8 mouse cellular contexts compared by ENCODE assay signal in the genomic region with DNA sequence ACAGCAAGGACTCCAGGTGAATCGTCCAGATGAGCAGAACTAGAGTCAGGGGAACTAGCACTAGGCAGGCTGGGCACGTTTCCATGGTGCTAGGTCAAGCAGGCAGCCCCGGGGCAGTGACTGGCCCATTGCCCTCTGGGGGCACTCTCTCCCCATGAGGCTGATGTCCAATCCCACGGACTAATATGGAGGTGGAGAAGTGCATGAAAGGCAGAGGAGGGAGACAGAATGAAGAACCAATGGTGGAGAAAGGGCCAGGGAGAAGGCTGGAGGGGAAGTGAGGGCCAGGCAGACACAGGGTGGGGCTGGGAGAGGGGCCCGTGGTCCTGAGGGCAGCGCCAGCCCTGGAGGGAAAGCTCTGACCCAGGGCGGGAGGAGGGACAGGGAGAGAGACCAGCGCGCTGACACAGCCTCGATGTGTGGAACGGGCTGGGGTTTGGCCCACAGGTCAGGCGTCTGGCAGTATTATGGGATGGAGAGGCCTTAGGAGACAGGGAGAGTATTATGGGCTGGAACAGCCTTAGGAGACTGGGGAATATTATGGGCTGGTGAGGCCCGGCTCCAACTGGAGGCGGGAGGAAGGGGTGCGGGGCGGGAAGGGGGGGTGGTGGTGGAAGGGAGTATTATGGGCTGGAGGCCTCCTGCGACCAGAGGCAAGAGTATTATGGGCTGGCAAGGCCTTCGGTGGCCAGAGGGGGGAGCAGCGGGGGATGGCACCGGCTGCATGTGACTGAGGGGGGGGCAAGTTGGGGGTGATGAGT. TPM values are rescaled to one million over a fixed set of nuclear protein-coding genes. Genes with fewer than 3 reads are reported as not detected.
DNase-seq lines count a peak whose midpoint lies in the region; ATAC-seq and TF ChIP-seq lines count a peak whose summit lies in the region.

No protein-coding gene starts in this region.

- peak overlapping the region; percentile 94 for H3K27ac ChIP-seq in embryonic facial prominence, embryonic 10.5 days (replicated peaks)
- H3K27ac ChIP-seq in intestine, postnatal 0 days (ENCODE audit: low read depth, low read length): peak overlapping the region; percentile 83
- H3K27ac ChIP-seq in limb, embryonic 10.5 days: peak overlapping the region; percentile 91
- peak overlapping the region; percentile 81 for H3K27ac ChIP-seq in small intestine, adult 2 months (ENCODE audit: insufficient read depth, low read depth, low read length)

- H3K9me3 ChIP-seq in embryonic facial prominence, embryonic 10.5 days: no peaks in the 10 kb centered on the region
- no peaks in the 10 kb centered on the region for H3K9me3 ChIP-seq in intestine, postnatal 0 days (ENCODE audit: control insufficient read depth)
- H3K9me3 ChIP-seq in limb, embryonic 10.5 days (replicated peaks): no peaks in the 10 kb centered on the region

- H3K4me1 ChIP-seq in embryonic facial prominence, embryonic 10.5 days: peaks cover 38% of the 10 kb centered on the region
- peaks cover 15% of the 10 kb centered on the region; the same call in 1 of the 2 replicates for H3K4me1 ChIP-seq in intestine, postnatal 0 days (replicated peaks; ENCODE audit: control insufficient read depth, insufficient read depth, low read length)
- H3K4me1 ChIP-seq in limb, embryonic 10.5 days: peaks cover 41% of the 10 kb centered on the region
- peaks cover 21% of the 10 kb centered on the region for H3K4me1 ChIP-seq in small intestine, adult 2 months (ENCODE audit: control insufficient read depth, insufficient read depth, insufficient read length, low read length)

- H3K36me3 ChIP-seq in embryonic facial prominence, embryonic 10.5 days (replicated peaks): no peaks in the 10 kb centered on the region
- H3K36me3 ChIP-seq in intestine, postnatal 0 days (ENCODE audit: control insufficient read depth, insufficient read depth): no peaks in the 10 kb centered on the region
- H3K36me3 ChIP-seq in limb, embryonic 10.5 days: no peaks in the 10 kb centered on the region
- peaks cover 5% of the 10 kb centered on the region for H3K36me3 ChIP-seq in small intestine, adult 2 months (ENCODE audit: control insufficient read depth, insufficient read depth, low read length)

- peak overlapping the region; percentile 53; the same call in 1 of the 2 replicates for H3K4me2 ChIP-seq in intestine, postnatal 0 days (replicated peaks; ENCODE audit: low read depth)

- peak; percentile 50 for ATAC-seq in frontal cortex, adult (ENCODE audit: low TSS enrichment)
- peak; percentile 74 for ATAC-seq in granulocyte monocyte progenitor cell, adult 5-6 weeks (replicated peaks; ENCODE audit: poor library complexity, severe bottlenecking)
- peak; percentile 66 for ATAC-seq in intestine, postnatal 0 days

- 3% methylated on average over 20 of the region's 20 CpGs for WGBS in embryonic facial prominence, embryonic 10.5 days
- 2% methylated on average over 20 of the region's 20 CpGs for WGBS in intestine, postnatal 0 days
- 2% methylated on average over 20 of the region's 20 CpGs for WGBS in limb, embryonic 10.5 days
- 4% methylated on average over 20 of the region's 20 CpGs for WGBS in small intestine, adult 2 months

- TF ChIP-seq POLR2A in small intestine, adult 2 months (IDR thresholded peaks at IDR 0.05; ENCODE audit: low read depth, low read length): no peak

- H3K9ac ChIP-seq in intestine, postnatal 0 days (ENCODE audit: low read depth, low read length): no peak overlapping the region

- H3K27me3 ChIP-seq in embryonic facial prominence, embryonic 10.5 days (replicated peaks; ENCODE audit: low read depth, poor library complexity, severe bottlenecking): no peaks in the 10 kb centered on the region
- H3K27me3 ChIP-seq in intestine, postnatal 0 days (replicated peaks; ENCODE audit: control insufficient read depth, insufficient read depth, low read length): no peaks in the 10 kb centered on the region
- H3K27me3 ChIP-seq in limb, embryonic 10.5 days (ENCODE audit: low read depth, poor library complexity, severe bottlenecking): no peaks in the 10 kb centered on the region
- no peaks in the 10 kb centered on the region for H3K27me3 ChIP-seq in small intestine, adult 2 months (ENCODE audit: control insufficient read depth, insufficient read depth, low read length)

- DNase-seq in frontal cortex, postnatal 25 days (ENCODE audit: low spot score in 2 of 2): no peak
- peak; percentile 92 for DNase-seq in embryonic facial prominence, embryonic 10.5 days (ENCODE audit: low spot score)
- DNase-seq in limb, embryonic 10.5 days (ENCODE audit: low spot score): peak; percentile 88
- peak; percentile 92 for DNase-seq in mesoderm, embryonic 11.5 days (ENCODE audit: low read depth, low spot score)

- H3K4me3 ChIP-seq in embryonic facial prominence, embryonic 10.5 days: peak overlapping the region; percentile 46
- no peak overlapping the region for H3K4me3 ChIP-seq in intestine, postnatal 0 days (ENCODE audit: low read depth, low read length)
- H3K4me3 ChIP-seq in limb, embryonic 10.5 days: peak overlapping the region; percentile 43
- H3K4me3 ChIP-seq in small intestine, adult 2 months (ENCODE audit: low read depth, low read length): peak overlapping the region; percentile 33

- TF ChIP-seq CTCF in intestine, postnatal 0 days (IDR thresholded peaks at IDR 0.05; ENCODE audit: low read depth): peak; percentile 48
- TF ChIP-seq CTCF in small intestine, adult 2 months (IDR thresholded peaks at IDR 0.05; ENCODE audit: extremely low read depth, insufficient read length, insufficient replicate concordance, low read depth, low read length): no peak

RNA-seq across cellular contexts. Expression of gene Chd4, which starts 7.0 kb away (rescaled TPM):
- 102 and 105 TPM in 2 replicates for polyA plus RNA-seq in embryonic facial prominence, embryonic 10.5 days (2016; fragmentation: Nextera tagmentation; extraction: Ambion mirVana)
- 136 and 161 TPM in 2 replicates for total RNA-seq in granulocyte monocyte progenitor cell, adult 5-6 weeks (2014; fragmentation: Nextera tagmentation)
- total RNA-seq in granulocyte monocyte progenitor cell, adult 5-6 weeks (2017): 246 and 373 TPM in 2 replicates
- 30.7 and 34.2 TPM in 2 replicates for polyA plus RNA-seq in intestine, postnatal 0 days (2015; fragmentation: Nextera tagmentation; extraction: Ambion mirVana)
- 104 and 109 TPM in 2 replicates for polyA plus RNA-seq in limb, embryonic 10.5 days (2016; fragmentation: Nextera tagmentation; extraction: Ambion mirVana)
- 39.9 and 64.3 TPM in 2 replicates for polyA plus RNA-seq in small intestine, adult 2 months (2012; rRNA removed)

RNA-seq across cellular contexts. Expression of gene Lpar5, which starts 21.0 kb away (rescaled TPM):
- polyA plus RNA-seq in embryonic facial prominence, embryonic 10.5 days (2016; fragmentation: Nextera tagmentation; extraction: Ambion mirVana): 0.10 and 0.21 TPM in 2 replicates
- total RNA-seq in granulocyte monocyte progenitor cell, adult 5-6 weeks (2014; fragmentation: Nextera tagmentation): 8.7 and 13.4 TPM in 2 replicates
- total RNA-seq in granulocyte monocyte progenitor cell, adult 5-6 weeks (2017): 2.7 and 5.2 TPM in 2 replicates
- 9.2 and 9.9 TPM in 2 replicates for polyA plus RNA-seq in intestine, postnatal 0 days (2015; fragmentation: Nextera tagmentation; extraction: Ambion mirVana)
- polyA plus RNA-seq in limb, embryonic 10.5 days (2016; fragmentation: Nextera tagmentation; extraction: Ambion mirVana): 0.14 and 0.18 TPM in 2 replicates
- polyA plus RNA-seq in small intestine, adult 2 months (2012; rRNA removed): 133 and 223 TPM in 2 replicates

RNA-seq across cellular contexts. Expression of gene Acrbp, which starts 39.3 kb away (rescaled TPM):
- polyA plus RNA-seq in embryonic facial prominence, embryonic 10.5 days (2016; fragmentation: Nextera tagmentation; extraction: Ambion mirVana): 15.9 and 17.8 TPM in 2 replicates
- total RNA-seq in granulocyte monocyte progenitor cell, adult 5-6 weeks (2014; fragmentation: Nextera tagmentation): 10.6 and 17.5 TPM in 2 replicates
- 1.3 and 3.9 TPM in 2 replicates for total RNA-seq in granulocyte monocyte progenitor cell, adult 5-6 weeks (2017)
- 3.1 and 4.1 TPM in 2 replicates for polyA plus RNA-seq in intestine, postnatal 0 days (2015; fragmentation: Nextera tagmentation; extraction: Ambion mirVana)
- polyA plus RNA-seq in limb, embryonic 10.5 days (2016; fragmentation: Nextera tagmentation; extraction: Ambion mirVana): 10.1 and 13.0 TPM in 2 replicates
- polyA plus RNA-seq in small intestine, adult 2 months (2012; rRNA removed): 7.5 and 18.2 TPM in 2 replicates

RNA-seq across cellular contexts. Expression of gene Nop2, which starts 43.0 kb away (rescaled TPM):
- polyA plus RNA-seq in embryonic facial prominence, embryonic 10.5 days (2016; fragmentation: Nextera tagmentation; extraction: Ambion mirVana): 94.1 and 99.4 TPM in 2 replicates
- 65.6 and 82.8 TPM in 2 replicates for total RNA-seq in granulocyte monocyte progenitor cell, adult 5-6 weeks (2014; fragmentation: Nextera tagmentation)
- total RNA-seq in granulocyte monocyte progenitor cell, adult 5-6 weeks (2017): 79.2 and 82.4 TPM in 2 replicates
- polyA plus RNA-seq in intestine, postnatal 0 days (2015; fragmentation: Nextera tagmentation; extraction: Ambion mirVana): 21.9 and 22.6 TPM in 2 replicates
- polyA plus RNA-seq in limb, embryonic 10.5 days (2016; fragmentation: Nextera tagmentation; extraction: Ambion mirVana): 94.6 and 119 TPM in 2 replicates
- polyA plus RNA-seq in small intestine, adult 2 months (2012; rRNA removed): 6.5 and 7.8 TPM in 2 replicates

RNA-seq across cellular contexts. Expression of gene Ing4, which starts 49.2 kb away (rescaled TPM):
- 125 and 137 TPM in 2 replicates for polyA plus RNA-seq in embryonic facial prominence, embryonic 10.5 days (2016; fragmentation: Nextera tagmentation; extraction: Ambion mirVana)
- total RNA-seq in granulocyte monocyte progenitor cell, adult 5-6 weeks (2014; fragmentation: Nextera tagmentation): 49.2 and 55.8 TPM in 2 replicates
- 34.7 and 40.2 TPM in 2 replicates for total RNA-seq in granulocyte monocyte progenitor cell, adult 5-6 weeks (2017)
- 65.4 and 70.1 TPM in 2 replicates for polyA plus RNA-seq in intestine, postnatal 0 days (2015; fragmentation: Nextera tagmentation; extraction: Ambion mirVana)
- polyA plus RNA-seq in limb, embryonic 10.5 days (2016; fragmentation: Nextera tagmentation; extraction: Ambion mirVana): 121 and 145 TPM in 2 replicates
- 14.2 and 32.7 TPM in 2 replicates for polyA plus RNA-seq in small intestine, adult 2 months (2012; rRNA removed)

Comparison
In these comparisons a context has a peak if more than half of its experiments do, and no peak if none do; other contexts are left out.
1. DNase-seq: peak in embryonic facial prominence, embryonic 10.5 days (single experiment), limb, embryonic 10.5 days (single experiment) and mesoderm, embryonic 11.5 days (single experiment); none in frontal cortex, postnatal 25 days (0 of 2).
2. RNA of gene Lpar5, which starts 21.0 kb away (polyA plus RNA-seq): 133 to 223 TPM in small intestine, adult 2 months; 9.2 to 9.9 TPM in intestine, postnatal 0 days, 0.14 to 0.18 TPM in limb, embryonic 10.5 days and 0.10 to 0.21 TPM in embryonic facial prominence, embryonic 10.5 days; every median in the first group is over 10 times any median in the second.
3. Peak in every context shown above with its lines, with median percentiles within 50 percentile points of each other: ATAC-seq and H3K27ac ChIP-seq.